Mouse (Mus musculus): ENCODE results near the gene Jade1.

- TF ChIP-seq CTCF (IDR thresholded peaks at IDR 0.05) (no peak), POLR2A (IDR thresholded peaks at IDR 0.05; ENCODE audit: insufficient read depth, low read depth, low read length) (no peak)
These were observed 21.9 kb upstream of the Jade1 start for GRCm38 (mm10) chr3:41533660-41534059.

All from heart, adult 2 months (tissue).